Mouse (Mus musculus) kidney, adult 2 months (tissue): ENCODE data around the gene Cnppd1.

ENCODE experiments used
- CTCF ChIP-seq: fragments of 200-500 bp; conservative IDR thresholded peaks from 2 replicates; pipeline ENCODE4 v1.5.1; 2011; ENCODE audit warnings: low read depth, mild to moderate bottlenecking, control low read depth, low read length, moderate library complexity, mixed read lengths; ENCODE audit not compliant: insufficient read depth, insufficient read length
- POLR2A ChIP-seq: fragments of 200-500 bp; IDR thresholded peaks from one replicate; pipeline ENCODE4 v1.6.1; 2011; ENCODE audit warnings: low read depth, low read length, control low read depth

- TF ChIP-seq CTCF (no peak), POLR2A (no peak)
Observed at GRCm38 (mm10) chr1:75185495-75185894, 43.0 kb upstream of the Cnppd1 start.
